Mouse (Mus musculus) lung, postnatal 25 days (tissue): ENCODE results near the gene Cmklr1.
"Not testable (repeated sequence)": the region's sequence is repeated elsewhere in the genome, so short reads cannot be mapped to it uniquely, and the experiment has no call there.

ENCODE experiments used
- DNase-seq: peaks from one replicate; pipeline ENCODE4 v3.0.0; 2022; ENCODE audit warnings: low spot score

The Cmklr1 gene

DNA sequence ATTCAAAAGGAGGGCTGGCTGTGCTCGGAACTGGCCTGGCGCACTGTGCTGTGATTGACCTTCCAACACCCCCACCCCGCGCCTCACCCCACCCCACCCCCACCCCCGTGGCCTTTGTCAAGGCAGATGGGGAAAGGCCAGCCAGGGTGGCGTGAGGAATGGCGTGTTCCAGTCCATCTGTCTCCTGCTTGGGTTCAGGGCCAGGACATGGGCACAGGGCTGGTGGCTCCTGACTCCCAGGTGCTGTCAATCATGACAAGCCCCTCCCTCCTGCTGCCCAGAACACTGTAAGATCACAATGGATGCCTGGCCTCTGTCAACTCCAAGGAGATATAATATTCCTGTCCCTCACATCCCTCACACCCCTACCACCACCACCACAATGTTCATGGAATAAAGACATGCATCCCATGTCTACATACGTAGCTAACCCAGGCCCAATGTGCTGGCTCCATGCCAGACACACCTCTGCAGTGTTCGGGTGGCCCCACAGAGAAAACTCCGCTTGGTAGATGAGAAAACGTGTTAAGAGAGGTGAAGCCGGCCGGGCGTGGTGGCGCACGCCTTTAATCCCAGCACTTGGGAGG is 30.0 kb downstream of the Cmklr1 start:
- DNase-seq = no peak

DNA sequence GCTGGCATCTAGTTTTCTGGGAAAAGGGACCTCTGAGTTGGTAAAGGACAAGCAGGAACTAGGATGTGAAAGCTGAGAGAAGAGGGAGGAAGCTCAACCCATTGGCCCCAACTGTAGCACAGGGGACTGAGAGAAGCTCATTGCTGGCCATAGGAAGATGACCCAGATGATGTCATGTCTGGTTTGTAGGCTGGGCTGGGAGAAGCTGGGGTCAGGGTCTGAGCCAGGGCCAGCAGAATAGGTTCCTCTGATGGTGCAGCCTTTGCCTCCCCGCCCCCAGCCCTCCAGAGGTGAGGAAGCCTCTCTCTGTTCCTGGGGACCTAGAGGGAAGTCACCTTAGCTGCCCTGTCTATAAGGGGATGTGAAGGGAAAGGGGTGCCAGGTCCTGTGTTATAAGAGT is 31.1 kb downstream of the Cmklr1 start:
- DNase-seq = no peak

DNA sequence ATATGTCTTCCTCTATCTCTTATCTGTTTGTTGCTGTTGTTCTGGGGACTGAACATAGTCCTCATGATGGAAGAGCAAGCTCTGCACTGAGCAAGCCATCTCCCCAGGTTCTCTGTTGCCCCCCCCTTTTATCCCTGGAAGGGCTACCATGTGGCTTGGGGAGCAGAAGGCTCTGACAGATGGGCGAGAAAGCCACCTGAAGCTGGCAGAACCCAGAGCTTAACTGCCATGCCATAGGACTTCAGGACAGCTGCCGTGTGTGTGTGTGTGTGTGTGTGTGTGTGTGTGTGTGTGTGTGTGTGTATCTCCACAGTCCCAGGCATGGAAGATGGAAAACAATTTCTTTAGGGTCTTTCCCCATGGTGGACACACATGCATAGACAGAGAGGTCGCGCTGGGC is 31.5 kb downstream of the Cmklr1 start:
- no peak for DNase-seq

GRCm38 (mm10) chr5:113611771-113612233 is 38.4 kb downstream of the Cmklr1 start:
- DNase-seq = peak; percentile 67

DNA sequence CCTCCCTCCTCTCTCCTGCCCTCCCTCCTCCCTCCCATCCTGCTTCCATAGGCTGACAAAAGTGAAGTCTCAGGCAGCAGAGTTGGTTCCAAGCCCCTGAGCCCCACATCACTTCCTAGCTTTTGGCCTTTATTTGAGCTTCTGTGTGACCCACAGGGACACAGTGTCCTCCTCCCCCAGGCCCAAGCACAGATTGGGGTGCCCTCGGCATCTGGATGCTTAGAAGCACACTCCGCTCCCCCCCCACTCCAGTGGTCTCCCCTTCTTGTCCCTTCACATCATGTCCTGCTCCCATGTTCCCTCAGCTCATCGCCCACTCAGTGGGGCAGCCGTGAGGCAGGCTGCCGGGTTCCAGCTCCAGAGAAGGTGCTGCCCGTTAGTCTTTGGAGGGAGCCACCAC is 39.1 kb downstream of the Cmklr1 start:
- DNase-seq = no peak

DNA sequence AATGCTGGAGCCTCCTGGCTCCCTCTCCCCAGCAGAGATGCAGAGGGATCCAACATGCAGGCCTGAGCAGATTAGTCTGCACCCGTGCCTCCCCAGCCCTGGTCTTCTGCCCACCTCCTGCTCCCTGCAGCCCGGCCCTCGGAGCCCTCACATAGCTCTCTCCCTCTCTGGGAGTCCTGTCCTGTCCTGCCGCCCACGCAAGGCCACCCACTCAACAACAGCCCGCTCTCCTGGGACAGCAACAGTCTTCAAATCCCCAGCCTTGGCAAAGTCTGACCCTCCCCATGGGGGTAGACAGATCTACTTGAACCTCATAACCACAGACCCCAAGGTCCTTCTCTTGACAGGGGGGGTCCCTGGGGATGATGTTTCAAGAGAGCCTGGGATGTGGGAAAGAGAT is 39.7 kb downstream of the Cmklr1 start:
- DNase-seq = no peak

GRCm38 (mm10) chr5:113609891-113610290 is 40.3 kb downstream of the Cmklr1 start:
- no peak for DNase-seq

GRCm38 (mm10) chr5:113608511-113608910 is 41.7 kb downstream of the Cmklr1 start:
- no peak for DNase-seq

DNA sequence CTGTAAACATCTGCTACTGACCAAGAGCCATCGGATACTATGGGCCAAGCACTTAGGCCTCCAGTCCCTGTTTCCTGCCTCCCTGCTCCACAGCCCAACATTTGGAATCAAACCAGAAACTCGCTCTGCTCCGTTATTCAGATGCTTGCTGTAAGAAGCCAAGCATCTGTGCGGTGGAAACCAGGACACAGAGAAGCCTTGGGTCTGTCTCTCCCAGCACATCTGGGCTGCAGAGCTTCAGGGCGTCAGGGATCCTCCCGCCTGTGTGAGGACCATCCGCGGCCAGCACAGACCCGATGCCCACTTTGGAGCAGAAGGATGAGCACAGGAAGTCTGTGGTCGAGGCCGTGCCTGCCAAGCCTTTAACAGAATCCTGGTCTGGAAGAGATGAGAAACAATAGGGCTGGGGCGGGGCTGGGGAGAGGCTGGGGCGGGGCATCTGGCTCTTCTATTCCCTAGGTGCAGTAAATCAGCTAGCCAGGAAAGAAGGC is 42.2 kb downstream of the Cmklr1 start:
- DNase-seq = no peak

GRCm38 (mm10) chr5:113606961-113607785 is 43.1 kb downstream of the Cmklr1 start:
- DNase-seq = no peak

DNA sequence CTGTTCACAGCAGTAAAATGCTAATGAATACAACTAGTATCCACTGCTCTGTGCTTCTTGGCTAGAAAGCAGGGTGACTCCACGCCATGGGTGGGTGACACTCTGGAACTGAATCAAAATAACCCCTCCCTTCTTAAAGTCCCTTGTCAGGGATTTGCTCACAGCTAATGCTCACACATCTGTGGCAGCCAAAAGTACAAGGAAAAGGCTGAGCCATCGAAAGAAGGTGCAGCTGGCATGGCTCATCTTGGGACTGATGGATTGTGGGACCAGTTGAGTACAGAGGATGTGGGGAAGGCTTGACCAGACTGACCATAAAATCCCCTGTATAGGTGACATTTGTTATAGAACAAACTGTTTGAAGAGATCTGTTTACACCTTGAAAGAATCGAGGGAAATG is 44.1 kb downstream of the Cmklr1 start:
- DNase-seq = no peak

GRCm38 (mm10) chr5:113604758-113605157 is 45.5 kb downstream of the Cmklr1 start:
- DNase-seq = peak; percentile 25

DNA sequence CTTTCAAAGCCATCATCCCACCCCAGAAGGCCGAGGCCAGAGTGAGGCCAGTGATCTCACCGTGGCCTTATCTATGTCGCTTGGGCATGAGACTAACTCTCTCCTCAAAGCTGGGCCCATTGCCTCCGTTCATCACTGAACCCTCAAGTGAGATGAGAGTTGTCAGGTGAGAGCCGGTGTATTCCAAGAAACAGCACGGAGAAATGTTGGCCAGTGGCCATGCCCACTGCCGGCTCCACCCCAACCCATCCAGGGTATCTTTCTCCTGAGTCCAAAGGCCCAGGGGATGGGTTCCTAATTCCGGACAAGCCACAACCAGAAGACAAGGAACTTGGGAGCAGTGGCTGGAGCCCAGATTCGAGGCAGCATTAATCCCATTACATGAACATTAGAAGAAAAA is 46.8 kb downstream of the Cmklr1 start:
- no peak for DNase-seq

DNA sequence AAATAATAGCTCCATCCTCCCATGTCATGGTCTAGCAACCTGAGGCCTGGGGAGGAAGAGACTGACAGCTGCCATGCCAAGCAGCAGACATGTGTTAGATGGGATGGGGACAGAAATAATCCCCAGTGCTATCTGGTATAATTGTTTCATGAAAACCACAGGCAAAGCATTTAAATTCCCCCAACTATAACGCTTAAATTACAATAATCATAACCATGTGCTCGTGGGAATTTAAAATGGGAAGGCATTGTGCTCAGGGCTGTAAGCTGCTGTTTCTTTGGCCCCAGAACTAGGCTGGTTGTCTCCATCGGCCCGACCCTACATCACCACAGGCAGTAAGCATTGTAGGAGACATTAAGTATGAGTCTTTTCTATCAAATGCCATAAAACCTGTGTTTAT is 49.4 kb downstream of the Cmklr1 start:
- no peak for DNase-seq

DNA sequence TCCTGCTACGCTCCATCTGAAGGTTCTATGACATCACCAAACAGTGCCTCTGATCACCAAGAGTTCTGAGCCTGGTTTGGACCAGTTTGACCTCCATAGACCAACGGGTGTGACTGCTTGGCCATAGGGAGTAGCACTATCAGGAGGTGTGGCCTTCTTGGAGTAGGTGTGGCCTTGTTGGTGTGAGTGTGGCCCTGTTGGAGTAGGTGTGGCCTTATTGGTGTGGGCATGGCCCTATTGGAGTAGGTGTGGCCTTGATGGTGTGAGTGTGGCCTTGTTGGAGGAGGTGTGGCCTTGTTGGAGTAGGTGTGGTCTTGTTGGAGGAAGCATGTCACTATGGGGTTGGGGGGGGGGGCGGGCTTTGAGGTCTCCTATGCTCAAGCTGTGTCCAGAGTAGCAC is 50.0 kb downstream of the Cmklr1 start:
- DNase-seq = no peak

DNA sequence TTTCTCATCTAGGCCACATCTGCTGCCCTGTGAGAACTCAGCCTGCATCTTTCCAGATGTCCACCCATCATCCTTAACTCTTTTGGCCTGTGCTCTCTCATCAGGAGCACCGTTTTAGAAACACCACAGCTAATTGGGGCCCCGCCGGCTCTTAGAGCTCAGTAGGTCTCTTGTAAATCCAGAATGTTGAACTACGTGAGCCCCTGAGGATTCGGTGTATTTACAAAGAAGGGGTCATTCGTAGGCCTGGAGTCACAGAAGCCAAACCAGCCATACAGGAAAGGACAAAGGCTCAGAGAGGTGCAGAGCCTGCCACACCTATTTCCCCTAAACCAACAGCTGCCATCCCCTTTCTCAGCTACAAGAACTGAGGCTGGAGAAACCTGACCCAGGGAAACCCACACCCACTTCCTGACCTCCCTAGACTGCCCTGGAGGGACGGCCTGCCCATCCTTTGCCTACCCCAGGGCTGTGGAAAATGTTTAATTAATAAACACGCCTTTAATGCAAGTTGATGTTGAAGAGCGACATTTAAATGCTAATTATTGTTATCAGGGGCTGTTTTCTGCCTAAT is 53.4 kb downstream of the Cmklr1 start:
- DNase-seq = no peak

- DNase-seq = no peak
These were observed 54.0 kb downstream of the Cmklr1 start for GRCm38 (mm10) chr5:113596252-113596651.

DNA sequence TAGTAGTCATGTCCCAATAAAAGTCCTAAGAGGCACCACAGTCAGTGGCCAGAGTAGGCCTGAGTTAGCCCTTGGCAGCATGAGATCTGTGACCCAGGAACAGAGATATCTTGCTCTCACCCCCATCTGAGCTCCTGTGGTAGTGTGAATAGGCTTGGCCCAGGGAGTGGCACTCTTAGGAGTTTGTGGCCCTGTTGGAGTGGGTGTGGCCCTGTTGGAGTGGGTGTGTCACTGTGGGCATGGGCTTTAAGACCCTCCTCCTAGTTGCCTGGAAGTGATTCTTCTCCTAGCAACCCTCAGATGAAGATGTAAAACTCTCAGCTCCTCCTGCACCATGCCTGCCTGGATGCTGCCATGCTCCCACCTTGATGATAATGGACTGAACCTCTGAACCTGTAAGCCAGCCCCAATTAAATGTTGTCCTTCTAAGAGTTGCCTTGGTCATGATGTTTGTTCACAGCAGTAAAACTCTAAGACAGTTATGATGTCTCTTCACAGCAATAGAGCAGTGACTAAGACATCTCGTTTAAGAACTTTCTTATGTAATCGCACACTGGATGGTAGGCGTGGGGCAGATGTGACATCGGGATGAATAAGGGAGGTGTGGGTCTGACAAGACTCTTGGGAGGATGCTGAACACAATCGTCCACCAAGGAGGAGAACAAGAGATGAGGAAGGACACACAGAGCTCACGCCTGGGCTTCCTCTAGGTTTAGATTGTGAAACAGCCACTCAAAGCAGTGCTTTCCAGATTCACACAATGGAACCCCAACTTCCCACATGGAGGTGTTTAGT is 56.1 kb downstream of the Cmklr1 start:
- DNase-seq = no peak

GRCm38 (mm10) chr5:113591751-113592230 is 58.4 kb downstream of the Cmklr1 start:
- DNase-seq = no peak

GRCm38 (mm10) chr5:113591166-113591565 is 59.1 kb downstream of the Cmklr1 start:
- DNase-seq = no peak

- DNase-seq = no peak
These were observed 60.1 kb downstream of the Cmklr1 start for GRCm38 (mm10) chr5:113590010-113590640.

- DNase-seq = not testable (repeated sequence)
These were observed 63.8 kb downstream of the Cmklr1 start for GRCm38 (mm10) chr5:113586458-113586849.
